Mouse (Mus musculus): ENCODE results near the gene Filip1.
A peak's percentile ranks its signal among the peaks of the same experiment; 100 is the strongest.

The Filip1 gene

DNA sequence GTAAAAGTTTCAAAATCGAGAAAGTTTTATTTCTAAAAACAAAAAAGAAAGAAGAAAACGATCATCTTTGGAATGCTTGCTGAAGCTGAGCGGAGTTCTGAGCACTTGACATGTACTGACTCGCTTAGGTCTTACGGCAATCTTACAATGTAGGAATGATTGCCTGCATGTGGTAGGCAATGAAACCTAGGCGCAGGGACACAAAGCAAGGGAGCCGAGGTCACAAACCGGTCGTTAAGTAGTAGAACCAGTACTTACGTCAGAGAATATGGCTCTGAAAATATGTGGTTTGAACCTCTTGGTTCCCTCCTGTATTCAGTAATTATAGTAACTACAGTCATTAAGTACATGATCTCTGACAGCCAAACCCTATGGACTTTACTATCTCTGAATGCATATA, 29.4 kb downstream of the Filip1 start:
- no peak for DNase-seq (ENCODE audit: low read depth, low spot score)

DNA sequence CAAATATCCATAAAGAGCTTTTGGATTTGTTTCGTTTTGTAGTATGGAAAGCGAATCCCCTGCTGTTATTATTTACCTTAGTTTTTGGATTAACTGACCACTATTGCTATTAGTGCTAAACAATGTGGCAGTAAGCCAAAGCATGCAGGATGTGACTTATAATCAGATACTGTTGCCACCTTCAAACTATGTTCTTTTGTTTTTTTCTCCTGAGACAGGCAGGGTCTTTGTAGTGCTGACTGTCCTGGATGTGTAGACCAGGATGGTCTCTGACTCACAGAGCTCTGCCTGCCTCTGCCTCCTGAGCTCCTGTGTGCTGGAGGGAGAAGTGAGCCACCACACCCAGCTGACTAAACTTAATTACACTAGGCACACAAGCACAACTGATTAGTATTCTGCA, 33.4 kb downstream of the Filip1 start:
- no peak for DNase-seq (ENCODE audit: low read depth, low spot score)

DNA sequence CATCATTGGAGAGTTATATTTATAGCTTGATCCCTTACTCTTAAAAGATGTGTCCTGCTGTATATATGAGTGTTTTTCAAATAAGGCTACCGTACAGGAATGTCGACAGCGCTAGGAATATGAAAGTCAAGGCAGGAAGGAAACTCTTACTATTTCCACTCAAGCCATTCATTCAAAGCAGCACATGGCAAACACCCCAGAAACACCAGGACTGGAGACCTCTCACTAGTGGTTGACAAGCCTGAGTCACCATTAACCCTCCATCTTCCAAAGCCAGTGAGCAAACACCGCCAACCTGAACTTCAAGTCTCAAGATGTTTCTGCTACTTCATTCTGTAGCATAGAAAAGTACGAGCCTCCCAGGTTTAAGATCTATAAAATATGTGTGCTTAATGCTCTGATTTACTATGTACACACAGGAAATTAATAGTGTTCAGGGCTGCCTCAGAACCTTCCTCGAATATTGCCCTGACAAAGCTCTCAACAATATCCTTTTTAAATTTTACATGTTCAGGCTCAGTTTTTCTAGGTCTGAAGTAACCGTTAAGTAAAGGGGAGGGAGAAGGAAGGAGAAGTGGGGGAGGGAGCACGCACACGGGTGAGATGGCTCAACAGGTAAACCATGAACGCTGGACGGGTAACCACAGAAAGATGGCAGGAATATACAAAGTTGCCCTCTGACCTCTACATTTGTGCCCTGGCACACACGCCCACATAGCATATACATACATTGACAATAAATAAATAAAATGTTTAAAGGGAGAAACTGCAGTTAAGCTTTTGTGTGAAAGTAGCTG, 34.2 kb downstream of the Filip1 start:
- DNase-seq (ENCODE audit: low read depth, low spot score), result no peak

DNA sequence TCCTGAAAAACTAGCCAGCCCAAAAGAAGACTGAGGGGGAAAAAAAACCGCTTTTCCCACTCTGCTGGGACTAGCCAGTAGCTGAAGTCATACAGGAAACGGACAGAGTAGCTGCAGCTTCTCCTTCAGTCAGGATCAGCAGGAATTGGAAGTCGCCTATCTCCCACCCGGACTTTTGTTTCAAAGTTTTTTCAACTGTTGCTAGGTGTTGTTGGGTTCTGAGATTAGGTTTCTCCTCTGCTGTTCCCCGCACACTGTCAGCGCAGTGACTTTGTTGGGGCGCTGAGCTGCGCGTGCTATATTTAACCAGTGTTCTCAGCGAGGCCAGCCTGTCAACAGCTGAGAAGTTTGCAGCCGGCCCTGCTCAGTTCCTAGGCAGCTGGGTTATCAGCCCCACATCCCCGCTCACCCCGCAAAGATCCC, 35.1 kb downstream of the Filip1 start:
- peak; percentile 50 for DNase-seq (ENCODE audit: low read depth, low spot score)

DNA sequence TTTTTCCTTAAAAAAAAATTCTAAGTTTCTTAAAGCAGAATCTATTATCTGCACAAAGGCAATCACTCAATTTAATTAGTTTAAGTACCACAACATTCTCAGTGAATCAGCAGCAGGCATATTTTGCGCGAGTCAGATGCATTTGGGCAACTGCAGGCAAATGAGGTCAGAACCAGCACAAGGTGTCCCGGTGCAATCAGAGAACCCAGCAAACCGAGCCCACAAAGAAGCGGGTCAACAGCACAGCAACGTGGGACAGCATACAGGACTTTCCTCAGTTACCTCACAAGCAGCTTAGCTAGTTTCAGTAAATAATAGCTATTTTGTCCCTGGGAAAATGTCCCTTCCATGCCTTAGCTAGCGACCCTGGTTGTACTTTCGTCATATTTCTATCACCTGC, 35.9 kb downstream of the Filip1 start:
- DNase-seq (ENCODE audit: low read depth, low spot score), result no peak

DNA sequence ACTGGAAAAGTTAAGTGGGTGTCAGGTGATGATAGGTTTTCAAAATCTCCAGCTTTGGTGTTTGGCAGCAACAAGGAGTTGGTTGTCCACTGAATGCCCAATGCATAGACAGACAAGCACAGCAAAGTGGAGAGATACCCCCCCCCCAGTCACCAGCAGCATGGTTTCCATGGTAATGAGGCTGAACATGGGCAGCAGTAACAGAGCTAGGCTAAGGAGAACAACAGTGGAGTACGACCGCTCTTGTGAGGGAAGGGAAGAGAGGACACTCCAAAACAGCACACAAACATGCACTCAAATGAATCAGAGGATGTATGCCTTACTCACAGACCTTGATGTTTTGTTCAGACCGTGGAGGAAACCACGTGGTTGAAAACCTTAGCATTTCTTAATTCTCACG, 37.5 kb downstream of the Filip1 start:
- DNase-seq (ENCODE audit: low read depth, low spot score), result no peak

DNA sequence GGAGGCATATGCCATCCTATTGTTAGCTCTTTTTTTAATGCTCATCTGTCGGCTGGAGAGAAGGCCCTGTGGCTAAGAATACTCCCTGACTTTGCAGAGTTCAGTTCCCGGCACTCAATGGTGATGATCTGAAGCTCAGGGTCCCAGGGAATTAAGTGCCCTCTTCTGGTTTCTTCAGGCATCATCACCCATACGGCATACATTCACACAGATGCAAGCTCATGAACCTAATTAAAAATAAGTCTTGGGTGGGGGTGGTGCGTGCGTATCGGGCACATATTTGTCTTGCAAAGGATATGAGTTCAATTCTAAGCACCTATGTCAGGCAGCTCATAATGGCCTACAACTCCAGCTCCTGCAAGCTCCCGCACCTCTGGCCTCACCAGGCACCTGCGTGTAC, 39.1 kb downstream of the Filip1 start:
- DNase-seq (ENCODE audit: low read depth, low spot score), result no peak

DNA sequence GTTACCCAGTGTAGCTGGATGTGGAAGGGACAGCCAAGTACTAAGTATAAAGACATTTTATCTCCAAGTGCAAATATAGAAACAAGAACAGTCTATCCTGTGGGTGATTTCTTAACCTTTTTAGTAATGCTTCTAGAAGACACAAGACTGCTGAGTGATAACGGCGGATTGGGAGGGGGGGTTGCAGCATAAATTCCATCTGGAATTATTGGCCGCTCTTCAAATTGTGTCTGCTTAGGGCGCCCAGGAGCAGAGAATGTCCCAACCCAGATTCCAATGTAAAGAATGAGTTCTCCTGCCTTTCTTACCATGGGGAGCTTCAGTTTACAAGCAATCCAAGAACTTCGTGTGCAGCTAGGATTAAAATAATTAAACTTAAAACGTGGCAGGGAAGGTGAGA, 39.9 kb downstream of the Filip1 start:
- no peak for DNase-seq (ENCODE audit: low read depth, low spot score)

DNA sequence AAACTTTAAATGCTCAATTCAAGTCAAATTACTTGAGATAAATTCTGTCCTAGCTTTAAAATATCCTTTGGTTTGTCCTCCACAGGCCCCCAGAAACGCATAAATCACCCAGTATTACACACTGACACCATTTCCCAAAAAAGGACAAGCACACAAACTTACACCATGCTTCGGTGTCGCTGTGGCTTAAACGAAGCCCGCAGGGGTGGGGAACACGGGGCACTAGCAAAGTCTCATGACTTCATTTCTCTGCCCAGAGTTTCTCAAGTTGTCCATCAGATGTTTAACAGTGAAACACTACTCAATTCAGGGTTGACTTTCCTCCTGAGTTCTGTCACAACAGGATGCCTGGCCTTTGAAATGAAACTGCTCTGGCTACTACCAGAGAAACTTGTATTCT, 41.0 kb downstream of the Filip1 start:
- no peak for DNase-seq (ENCODE audit: low read depth, low spot score)

DNA sequence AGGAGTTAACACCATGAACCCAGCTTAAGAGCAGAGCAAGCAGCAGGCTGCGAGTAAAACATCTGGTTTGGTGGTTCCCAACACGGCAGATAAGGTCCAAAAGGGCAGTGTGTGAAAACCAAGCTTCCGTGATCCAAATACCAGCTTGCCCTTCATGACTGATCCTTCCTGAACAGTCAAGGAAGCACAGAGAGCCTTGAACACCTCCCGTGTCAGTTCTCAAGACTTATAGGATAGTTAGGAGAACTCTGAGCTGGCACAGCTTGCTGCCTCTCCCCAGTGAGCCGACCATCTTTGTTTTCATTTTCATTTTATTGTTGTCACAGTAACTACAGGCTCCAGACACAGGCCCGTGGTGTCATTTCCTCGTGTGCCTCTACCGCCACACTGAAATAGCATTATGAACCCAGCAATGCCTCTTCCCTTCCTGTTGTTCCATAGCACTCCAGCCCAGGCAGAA, 42.0 kb downstream of the Filip1 start:
- DNase-seq (ENCODE audit: low read depth, low spot score), result no peak

DNA sequence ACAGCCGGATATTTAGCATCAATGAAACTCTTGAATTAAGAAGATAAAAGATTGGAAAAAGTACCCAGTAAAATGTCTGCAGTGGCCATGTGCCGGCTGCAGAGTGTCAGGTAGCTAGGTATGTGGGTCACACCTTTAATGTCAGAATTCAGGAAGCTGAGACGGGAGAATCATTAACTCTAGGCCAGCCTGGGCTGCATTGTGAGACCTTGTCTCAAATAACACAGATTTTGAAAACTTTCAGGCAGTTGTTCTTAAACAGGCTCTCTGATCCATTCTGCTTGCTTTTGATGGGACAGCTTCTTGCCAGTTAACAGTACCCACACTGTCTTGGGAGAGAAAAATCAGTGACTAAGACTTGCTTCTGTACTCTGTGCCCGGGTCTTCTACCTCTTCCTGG, 43.1 kb downstream of the Filip1 start:
- DNase-seq (ENCODE audit: low read depth, low spot score), result no peak

DNA sequence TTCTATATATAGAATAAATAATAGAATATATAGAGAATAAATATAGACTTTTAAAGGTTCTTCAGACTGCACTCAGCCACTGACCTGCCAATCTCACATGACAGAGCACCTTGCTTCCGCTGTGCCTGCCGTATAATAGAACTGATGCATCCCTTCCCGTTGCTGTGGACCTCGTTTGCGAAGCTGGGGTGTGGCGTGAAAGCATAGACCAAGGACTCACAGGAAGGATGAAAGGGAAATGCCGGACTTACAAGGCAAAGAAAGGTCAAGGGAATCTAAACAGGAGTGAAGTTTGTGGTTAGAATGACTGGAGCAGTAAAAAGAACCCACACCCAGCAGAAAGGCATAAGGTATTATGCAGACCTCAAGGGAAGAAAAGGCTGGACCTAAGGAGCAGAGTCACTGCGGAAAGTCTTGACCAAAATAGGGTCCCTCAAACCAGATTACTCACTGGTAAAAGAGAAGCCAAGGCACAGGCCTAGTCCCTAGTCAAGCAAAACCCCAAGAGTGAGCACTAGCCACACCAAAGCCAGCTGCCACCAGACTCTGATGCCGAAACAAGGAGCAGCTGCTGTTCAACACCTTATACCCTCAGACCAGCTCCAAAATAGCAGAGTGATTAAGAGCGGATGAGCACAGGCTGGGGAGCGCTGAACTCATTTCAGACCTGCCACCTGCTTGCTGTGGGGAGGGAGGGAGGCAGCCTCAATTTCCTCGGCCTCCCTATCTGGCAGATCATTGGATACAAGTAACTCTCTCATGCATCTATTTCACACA, 45.8 kb downstream of the Filip1 start:
- no peak for DNase-seq (ENCODE audit: low read depth, low spot score)

DNA sequence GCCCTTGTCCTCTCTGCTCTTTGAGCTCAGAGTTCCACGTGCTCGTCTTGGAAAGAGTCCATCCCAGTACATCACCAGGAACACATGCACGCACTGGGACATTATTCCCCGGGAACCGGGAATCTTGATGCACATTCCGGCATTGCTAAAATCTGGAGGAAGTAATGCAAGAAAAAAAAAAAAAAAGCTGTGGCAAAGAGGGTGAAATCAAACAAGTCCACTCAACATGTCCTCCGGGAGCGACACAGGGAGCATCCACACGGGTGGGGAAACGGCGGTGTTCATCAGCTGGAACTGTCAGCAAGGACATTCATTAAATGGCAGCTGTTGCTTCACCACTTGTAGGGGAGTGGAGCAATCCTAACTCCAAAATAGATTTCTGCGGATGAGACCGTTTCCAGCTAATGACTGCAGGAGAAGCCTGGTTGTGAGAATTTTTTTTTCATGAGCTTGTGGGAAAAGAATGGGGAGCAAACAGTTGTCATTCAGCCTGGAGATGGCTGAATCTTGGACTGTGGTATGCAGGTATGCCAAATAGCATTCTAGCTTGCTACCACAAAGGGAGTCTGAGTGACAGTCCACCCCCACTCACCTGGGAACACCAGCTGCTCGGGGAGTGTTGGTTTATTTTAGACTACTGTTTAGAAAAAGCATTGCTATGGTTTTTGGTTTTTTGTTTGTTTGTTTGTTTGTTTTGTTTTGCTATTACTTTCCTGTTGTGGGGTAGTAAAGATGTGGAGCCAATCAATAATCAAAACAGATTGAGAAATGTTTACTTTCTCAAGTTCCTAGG, 46.9 kb downstream of the Filip1 start:
- no peak for DNase-seq (ENCODE audit: low read depth, low spot score)

DNA sequence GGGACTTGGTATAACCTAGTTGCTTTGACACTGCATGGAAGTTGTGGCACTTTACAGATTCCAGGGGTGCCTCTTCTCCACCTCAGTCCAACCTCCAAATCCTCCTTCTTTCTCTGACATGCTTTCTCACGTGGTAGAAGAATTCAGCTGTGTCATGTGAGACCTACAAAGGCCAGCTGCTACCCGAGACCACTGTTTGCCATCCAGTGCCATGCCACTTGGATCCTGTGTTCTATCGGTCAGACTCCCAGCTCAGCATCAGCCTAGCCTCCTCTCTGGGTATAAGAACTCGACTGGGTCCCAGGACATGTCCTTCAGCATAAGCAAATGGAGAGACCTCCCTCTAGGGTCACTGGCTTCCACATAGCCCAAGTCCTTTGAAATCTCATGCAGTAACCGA, 47.6 kb downstream of the Filip1 start:
- no peak for DNase-seq (ENCODE audit: low read depth, low spot score)

DNA sequence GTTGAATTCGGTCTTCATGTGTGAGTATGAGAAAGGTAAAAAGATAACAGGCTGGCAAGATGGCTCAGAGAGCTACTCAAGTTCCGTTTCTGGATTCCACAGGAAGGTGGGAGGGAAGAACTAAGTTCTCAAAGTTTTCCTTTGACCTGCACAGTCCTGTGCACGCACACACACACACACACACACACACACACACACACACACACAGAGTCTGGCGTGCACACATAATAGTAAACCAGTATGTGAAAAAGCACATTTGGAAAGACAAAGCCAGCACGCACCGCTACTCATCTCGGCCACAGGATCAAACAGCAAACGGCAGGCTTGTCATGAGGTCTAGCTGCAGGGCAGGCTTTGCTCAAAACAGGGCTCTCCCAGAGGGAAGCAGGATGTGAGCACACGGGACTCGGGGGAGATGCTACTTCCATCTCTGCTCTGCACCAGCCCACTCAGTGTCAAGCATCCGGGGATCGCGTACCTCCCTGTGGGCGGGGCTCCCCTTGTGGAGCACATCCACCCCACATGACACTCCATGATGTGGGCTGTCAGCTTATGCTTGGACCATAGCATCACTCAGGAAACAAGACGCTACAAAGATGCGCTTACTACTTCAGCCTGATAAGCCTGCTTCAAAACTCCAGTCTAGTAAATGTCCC, 50.9 kb downstream of the Filip1 start:
- DNase-seq (ENCODE audit: low read depth, low spot score), result peak; percentile 24

DNA sequence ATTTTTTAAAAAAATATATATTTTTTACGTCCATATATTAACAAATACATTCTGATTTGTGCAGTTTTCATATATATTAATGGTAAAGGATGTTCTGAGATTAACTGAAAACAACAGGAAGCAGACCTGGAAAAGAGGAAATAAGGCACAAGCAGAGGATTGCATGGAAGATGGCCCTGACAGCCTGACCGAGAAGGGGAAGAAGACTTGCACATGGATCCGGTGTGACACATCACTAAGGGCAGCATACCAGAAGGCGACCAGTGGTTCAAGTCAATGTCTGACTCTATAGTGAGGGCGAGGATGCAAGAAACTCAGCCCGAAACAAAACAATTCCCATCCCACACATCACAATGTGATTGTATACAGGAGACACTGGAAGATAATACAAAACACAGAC, 52.2 kb downstream of the Filip1 start:
- DNase-seq (ENCODE audit: low read depth, low spot score), result no peak

DNA sequence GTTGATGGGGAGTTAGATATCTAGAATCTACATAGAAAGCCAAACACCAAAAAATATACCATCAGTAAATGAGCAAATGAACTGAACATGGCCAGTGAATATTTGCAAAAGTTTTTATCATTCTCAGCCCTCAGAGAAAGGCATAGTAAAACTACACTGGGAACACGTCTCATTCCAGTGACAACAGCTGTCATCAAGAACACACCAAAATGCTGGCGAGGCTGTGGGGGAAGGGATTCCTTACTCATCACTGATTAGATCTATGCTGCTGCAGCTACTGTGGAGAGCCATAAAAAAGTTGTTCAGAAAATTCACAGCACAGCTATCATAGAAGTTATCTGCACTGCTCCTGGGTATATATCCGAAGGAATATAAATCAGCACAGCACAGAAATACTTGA, 54.3 kb downstream of the Filip1 start:
- no peak for DNase-seq (ENCODE audit: low read depth, low spot score)

DNA sequence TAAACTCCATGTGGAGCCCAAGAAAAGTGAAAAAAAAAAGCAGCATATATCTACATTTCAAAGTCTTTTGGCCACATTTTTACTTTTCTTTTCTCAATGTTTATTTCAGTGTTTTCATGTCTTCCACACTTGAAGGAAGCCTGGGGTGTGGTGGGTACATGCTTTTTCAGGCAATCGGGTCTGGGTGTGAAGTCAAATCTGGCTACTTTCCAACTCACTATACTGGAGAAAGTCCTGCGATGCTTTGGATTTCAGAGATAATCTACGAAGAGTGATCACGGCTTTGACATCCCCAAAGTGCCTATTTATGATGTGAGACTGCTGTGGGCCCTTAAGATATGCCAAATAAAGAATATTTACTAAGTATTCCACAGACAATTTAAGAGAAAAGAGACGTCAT, 57.7 kb downstream of the Filip1 start:
- DNase-seq (ENCODE audit: low read depth, low spot score), result no peak

DNA sequence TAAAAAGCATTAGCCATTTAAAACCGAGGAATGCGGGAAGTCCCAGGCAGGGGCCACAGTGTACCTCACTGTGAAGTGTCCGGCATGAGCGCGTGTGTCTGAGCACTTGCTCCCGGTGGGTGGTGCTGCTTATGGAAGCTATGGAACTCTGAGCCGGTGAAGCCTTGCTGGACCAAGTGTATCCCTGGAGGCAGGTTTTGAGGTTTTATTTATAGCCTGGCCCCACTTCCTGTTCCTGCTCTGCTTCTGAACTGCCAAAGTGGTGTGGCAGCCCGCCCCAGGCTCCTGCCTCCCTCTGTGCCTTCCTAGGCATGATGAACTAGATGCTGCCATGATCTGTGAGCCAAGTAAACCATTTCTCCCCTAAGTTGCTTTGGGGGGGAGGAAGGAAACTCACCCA, 60.7 kb downstream of the Filip1 start:
- no peak for DNase-seq (ENCODE audit: low read depth, low spot score)

DNA sequence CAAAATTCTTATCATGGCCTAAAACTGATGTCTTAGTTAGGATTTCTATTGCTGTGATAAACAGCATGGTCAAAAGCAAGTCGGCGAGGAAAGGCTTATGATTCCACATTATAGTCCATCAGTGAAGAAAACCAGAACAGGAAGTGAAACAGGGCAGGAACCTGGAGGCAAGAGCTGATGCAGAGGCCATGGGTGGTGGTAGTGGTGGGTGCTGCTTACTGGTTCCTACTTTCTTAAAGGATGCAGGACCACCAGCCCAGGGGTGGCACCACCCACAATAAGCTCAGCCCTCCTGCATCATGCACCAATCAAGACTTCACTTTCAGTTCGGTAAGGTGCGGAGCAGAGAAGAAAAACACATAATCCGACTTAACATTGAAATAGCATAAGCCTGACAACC, 61.3 kb downstream of the Filip1 start:
- DNase-seq (ENCODE audit: low read depth, low spot score), result peak; percentile 60

DNA sequence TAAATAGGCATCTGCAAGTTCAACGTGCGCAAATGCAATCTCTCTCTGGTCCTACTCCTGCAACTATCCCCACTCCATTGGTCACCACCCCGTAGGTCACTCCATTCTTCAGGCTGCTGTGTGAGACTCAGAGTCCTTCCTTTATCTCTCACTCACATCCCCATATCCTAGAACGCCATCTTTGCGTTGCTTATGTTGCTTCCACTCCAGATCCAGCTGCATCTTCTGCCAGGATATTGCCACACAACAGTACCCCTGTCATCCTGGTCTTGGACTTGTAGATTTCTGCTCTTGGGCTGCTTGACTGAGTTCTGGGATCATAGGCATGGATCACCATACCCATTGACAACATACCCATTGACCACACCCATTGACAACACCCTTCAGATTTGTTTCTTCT, 62.0 kb downstream of the Filip1 start:
- DNase-seq (ENCODE audit: low read depth, low spot score), result no peak

DNA sequence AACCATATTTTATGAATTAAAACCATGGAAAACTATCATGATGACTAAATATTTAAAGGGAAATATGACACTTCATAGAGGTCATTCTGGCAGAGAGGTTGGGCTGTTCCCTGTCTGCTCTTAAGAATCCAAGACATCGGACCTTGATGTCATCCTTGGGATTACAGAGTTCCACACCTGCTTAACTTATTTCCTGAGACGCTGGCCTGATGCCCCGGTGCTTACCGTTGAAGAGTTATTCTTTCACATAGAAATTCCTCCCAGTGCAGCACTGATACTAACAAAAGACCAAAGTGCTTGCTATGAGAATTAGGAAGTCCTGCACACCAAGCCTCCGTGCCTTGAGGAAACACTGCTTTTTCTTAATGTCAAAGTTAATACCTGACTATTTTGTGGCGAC, 62.6 kb downstream of the Filip1 start:
- DNase-seq (ENCODE audit: low read depth, low spot score), result no peak

All from A20 (cell line).